Mouse (Mus musculus) left cerebral cortex, postnatal 14 days (tissue): ENCODE results near the gene Snx11. TPM values are rescaled to one million over a fixed set of nuclear protein-coding genes. Genes with fewer than 3 reads are reported as not detected.
"Not testable (repeated sequence)": the region's sequence is repeated elsewhere in the genome, so short reads cannot be mapped to it uniquely, and the experiment has no call there.

Source experiments
- DNase-seq, 2 experiments: peaks; one replicate each; pipeline ENCODE4 v3.0.0; 2021 to 2022; ENCODE audit warnings: low spot score in 2 of 2, mixed read lengths in 1 of 2
- intact Hi-C: fragments of 180-260 bp; cut with DNase I; formaldehyde crosslinking; loops from one replicate; pipeline ENCODE4 v1.15.1; 2025
- total RNA-seq, 2 experiments: library from RNA; stranded (reverse); gene quantifications; 2 replicates each; pipeline ENCODE4 v1.2.3; 2021

Snx11 gene
- total RNA-seq, 2 experiments from 2014 or later: 39.0 to 44.2 TPM

- intact Hi-C loops: loop anchor here (2.0 kb wide), 1 partner anchor 37 kb away; no protein-coding TSS in a partner anchor
- no peak for DNase-seq
These were observed 28.2 kb upstream of the Snx11 start for GRCm38 (mm10) chr11:96805606-96806005.

- intact Hi-C loops: no loop called here
- DNase-seq: no peak
These were observed 22.2 kb upstream of the Snx11 start for GRCm38 (mm10) chr11:96799511-96799910.

GRCm38 (mm10) chr11:96796586-96796985, 19.2 kb upstream of the Snx11 start:
- intact Hi-C loops: no loop called here
- no peak for DNase-seq

DNA sequence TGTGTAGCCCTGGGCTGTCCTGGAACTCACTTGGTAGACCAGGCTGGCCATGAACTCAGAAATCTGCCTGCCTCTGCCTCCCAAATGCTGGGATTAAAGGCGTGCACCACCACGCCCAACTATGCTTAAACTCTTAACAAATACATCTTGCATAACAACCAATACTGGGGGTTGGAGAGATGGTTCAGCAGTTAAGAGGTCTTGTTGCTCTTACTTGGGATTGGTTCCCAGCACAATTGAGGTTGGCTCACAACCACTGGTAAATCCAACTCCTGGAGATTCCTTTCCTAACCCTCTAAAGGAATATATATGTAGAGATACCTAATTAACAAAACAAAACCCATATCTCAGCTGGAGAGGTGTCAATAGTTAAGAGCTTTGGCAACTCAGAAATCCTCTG, 18.7 kb upstream of the Snx11 start:
- intact Hi-C loops: no loop called here
- DNase-seq: no peak

- DNase-seq: no peak
- intact Hi-C loops: no loop called here
These were observed 18.1 kb upstream of the Snx11 start for GRCm38 (mm10) chr11:96795491-96795890.

GRCm38 (mm10) chr11:96790681-96791080, 13.3 kb upstream of the Snx11 start:
- intact Hi-C loops: no loop called here
- DNase-seq: no peak

DNA sequence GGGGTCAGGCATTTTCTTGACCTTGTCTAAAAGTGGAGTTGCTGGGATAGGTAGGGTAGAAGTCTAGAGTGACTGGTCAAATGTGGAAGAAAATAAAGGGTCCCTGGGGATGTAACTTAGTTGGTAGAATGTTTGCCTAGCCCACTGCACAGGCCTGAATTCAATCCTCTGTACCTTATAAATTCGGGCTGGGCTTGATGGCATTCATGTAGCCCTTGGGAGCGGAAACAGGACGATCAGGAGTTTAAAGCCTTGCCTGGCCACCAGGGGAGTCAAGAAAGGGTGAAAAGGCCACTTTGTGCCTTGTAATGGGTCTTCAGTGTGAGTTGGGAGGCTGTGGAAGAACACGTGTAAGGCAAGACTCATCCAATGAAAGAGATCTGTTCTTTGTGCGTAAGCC, 12.6 kb upstream of the Snx11 start:
- intact Hi-C loops: loop anchor here (5.0 kb wide), 2 partner anchors 37 to 72 kb away; partner anchors contain the start of gene Nfe2l1
- no peak for DNase-seq

DNA sequence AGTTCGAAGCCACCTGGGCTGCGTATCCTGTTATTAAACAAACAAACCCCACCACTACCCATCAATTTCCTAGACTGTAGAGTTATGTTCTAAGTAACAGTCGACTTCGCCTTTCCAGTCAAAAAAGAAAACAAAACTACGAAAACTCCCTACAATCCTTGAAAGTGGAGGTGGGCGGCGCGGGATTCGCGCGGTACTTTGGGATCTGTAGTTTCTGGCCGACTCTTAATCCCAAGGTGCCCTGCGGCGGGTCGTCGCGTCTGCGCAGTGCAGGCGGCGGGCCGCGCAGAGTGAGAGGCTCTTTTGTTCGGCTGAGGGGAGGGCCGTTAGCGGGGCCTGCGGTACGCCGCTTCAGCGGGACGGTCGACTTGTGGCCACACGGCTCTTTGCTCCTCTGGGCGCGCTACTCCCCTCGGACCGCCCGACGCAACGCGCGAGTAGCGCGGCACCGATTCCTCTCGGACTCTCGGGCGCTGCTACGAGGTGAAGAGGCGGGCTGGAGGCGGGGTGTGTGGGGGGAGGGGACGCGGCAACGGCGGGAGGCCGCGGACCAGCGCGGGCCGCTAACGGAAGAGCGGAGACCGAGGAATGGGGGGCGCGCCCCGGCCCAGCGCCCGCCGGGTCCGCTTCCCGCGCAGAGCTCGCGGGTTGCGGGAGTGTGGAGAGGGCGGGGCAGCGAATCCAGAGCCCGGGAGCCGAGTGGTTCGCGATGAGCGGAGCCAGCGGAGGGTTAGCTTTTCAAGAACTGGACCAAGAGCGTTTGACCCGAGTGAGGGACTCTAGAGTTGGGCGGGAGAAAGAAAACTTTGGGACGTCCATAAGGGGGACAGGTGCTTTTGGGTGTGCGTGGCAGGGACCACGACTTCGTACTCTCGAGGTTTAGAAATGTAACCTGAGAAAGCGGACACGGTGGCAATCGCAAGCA, 11.8 kb upstream of the Snx11 start, which contains the start of gene Cbx1:
Gene Cbx1, plus strand, starts transcription at position 257 of the 925 bp plus-strand sequence.
- intact Hi-C loops: loop anchor here (5.0 kb wide), 2 partner anchors 38 to 73 kb away; partner anchors contain the start of gene Nfe2l1
- peak; percentile 90 to 91 for DNase-seq

GRCm38 (mm10) chr11:96786731-96787450, 9.5 kb upstream of the Snx11 start:
- intact Hi-C loops: loop anchor here (5.0 kb wide), 2 partner anchors 40 to 75 kb away; partner anchors contain the start of gene Nfe2l1
- no peak for DNase-seq

DNA sequence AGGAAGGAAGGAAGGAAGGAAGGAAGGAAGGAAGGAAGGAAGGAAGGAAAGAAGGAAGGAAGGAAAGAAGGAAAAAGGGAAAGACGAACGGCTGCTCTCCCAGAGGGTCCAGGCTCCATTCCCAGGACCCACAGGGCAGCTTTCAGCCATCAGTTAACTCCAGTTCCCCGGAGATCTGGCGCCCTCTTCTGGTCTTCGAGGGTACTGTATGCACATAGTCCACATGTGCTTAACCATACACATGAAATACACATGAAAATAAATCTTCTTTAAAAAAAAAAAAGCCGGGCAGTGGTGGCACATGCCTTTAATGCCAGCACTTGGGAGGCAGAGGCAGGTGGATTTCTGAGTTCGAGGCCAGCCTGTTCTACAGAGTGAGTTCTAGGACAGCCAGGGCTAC, 7.5 kb upstream of the Snx11 start:
- intact Hi-C loops: loop anchor here (5.0 kb wide), 2 partner anchors 42 to 77 kb away; partner anchors contain the start of gene Nfe2l1
- DNase-seq: peak in 1 of 2 experiments; percentile 74

DNA sequence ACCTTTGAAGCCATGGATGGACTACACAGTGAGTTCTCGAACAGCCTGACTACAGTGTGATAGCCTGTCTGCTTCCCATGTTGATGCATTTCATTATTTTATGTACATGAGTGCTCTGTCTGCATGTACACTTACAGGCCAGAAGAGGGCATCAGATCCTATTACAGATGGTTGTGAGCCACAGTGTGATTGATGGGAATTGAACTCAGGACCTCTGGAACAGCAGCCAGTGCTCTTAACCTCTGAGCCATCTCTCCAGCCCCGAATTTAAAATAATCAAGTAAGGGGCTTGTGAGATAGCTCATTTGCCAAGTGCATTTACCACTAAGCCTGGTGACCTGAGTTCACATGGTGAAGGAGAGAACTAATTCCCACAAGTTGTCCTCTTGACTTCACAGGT, 4.1 kb upstream of the Snx11 start:
- no peak for DNase-seq
- intact Hi-C loops: no loop called here

GRCm38 (mm10) chr11:96780306-96780705, 2.9 kb upstream of the Snx11 start:
- no peak for DNase-seq
- intact Hi-C loops: no loop called here

GRCm38 (mm10) chr11:96778061-96778627, 785 bp upstream of the Snx11 start:
- intact Hi-C loops, DNase-seq: not testable (repeated sequence)

DNA sequence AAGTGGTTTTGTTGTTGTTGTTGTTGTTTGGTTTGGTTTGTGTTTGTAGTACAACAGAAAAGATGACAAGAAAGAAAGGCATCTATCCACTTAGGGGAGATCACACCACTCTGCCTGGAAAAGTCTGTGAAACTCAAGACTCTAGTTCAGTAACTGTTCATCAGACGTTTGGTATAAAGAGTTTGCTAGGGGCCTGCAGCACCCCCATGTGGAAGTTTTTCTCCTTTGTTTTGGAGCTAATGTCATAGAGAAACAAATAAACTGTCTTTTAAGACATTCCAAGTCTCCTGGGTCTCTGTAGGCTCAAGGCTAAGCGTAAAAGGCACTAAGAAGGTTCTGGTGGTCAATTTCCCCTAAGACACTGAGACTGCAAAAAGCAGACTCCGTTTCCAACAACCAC, 1.3 kb downstream of the Snx11 start:
- DNase-seq: no peak
- intact Hi-C loops: no loop called here

DNA sequence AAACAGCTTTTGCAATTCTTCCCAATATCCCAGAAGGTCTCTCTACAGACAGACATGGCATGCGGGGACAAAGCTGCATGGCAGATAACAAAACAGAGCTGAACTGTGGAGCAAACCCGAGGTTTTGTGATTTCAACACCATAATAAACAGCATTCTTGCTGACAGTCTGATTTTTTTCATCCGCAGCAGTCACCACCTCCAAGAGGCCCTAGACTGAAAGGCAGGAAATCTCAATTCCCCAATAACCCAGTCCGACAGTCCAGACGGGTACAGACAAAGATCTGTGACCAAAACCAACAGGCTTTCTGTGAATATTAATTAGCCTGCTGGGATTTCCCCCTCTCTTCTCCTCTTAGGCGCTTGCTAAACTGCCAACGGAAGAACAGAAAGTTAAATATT, 1.7 kb downstream of the Snx11 start:
- no peak for DNase-seq
- intact Hi-C loops: no loop called here

- intact Hi-C loops: no loop called here
- DNase-seq: no peak
These were observed 2.3 kb downstream of the Snx11 start for GRCm38 (mm10) chr11:96775063-96775462.

DNA sequence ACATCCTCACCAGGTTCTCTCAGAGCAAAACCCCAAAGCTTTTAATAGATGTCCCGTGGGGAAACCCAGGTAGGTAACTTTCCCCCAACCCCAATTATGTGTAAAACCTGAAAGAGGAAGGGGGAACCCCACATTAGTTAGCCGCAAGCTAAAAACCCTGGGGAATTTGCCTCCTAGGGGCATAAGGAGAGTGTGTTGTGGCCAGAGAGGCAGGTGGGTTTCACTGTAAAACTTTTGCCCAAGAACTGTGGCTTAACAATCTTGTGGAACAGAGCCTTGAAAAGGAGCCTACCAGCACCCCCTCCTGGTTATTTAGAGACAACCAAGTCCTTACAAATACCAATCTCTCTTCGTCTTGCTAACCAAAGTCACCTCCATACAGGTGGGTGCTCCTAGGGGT, 2.8 kb downstream of the Snx11 start:
- intact Hi-C loops: no loop called here
- DNase-seq: no peak

DNA sequence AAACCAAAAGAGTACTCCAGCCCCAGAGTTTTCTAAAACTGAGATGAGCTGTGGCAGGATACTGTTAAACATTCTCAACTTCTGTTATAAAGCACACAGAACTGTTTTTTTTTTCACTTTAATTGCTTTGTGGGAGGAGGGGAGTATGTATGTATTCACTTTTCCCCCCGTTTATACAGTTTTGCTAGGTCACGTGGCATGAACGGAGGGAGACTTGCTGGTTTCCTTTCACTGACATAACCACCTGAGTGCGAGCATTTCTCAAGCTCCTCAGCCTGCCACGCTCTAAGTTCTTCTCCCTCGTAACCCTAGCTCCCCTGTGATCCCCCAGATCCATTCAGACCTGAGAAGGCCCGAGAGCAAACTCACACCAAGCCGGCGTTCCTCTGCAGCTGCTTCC, 4.9 kb downstream of the Snx11 start:
- intact Hi-C loops: no loop called here
- DNase-seq: no peak

DNA sequence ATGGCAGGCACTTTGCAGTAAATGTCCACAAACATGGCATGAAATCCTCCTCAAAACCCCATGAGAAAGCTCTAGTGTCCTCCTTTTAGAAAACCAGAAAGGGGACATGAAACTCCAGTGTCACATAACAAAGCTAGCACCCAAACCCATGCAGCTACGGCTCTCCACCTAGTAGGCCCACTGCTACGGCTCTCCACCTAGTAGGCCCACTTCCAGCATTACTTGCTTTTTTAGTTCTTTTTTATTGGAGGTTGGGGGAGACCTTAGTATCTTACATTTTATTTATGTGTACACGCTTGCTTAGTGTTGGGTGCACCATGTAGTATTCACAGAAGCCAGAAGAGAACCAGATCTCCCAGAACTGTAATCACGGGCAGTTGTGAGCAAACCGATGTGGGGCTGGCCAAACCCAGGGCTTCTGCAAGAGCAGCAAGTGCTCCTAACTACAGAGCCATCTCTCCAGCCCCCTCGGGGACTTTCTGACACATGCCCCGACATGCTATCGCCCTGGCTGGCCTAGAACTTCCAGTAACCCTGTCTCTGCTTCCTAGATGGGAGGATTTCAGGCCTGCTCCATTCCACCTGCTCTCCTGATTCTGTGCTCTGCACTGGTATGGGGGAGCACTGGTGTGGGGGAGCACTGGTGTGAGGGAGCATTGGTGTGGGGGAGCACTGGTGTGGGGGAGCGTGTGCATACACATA, 5.9 kb downstream of the Snx11 start:
- intact Hi-C loops: no loop called here
- no peak for DNase-seq
